Mouse (Mus musculus) layer of hippocampus, postnatal 10 days (tissue): ENCODE results near the gene Sema7a. TPM values are rescaled to one million over a fixed set of nuclear protein-coding genes. Genes with fewer than 3 reads are reported as not detected.
A peak's percentile ranks its signal among the peaks of the same experiment; 100 is the strongest.

Source experiments
- DNase-seq, 2 experiments: peaks; one replicate each; pipeline ENCODE4 v3.0.0; 2021; ENCODE audit warnings: low spot score in 2 of 2
- total RNA-seq, 2 experiments: library from RNA; stranded (reverse); gene quantifications; 2 replicates each; pipeline ENCODE4 v1.2.3; 2021

Gene Sema7a
- total RNA-seq, 2 experiments from 2014 or later = 100 to 104 TPM

DNA sequence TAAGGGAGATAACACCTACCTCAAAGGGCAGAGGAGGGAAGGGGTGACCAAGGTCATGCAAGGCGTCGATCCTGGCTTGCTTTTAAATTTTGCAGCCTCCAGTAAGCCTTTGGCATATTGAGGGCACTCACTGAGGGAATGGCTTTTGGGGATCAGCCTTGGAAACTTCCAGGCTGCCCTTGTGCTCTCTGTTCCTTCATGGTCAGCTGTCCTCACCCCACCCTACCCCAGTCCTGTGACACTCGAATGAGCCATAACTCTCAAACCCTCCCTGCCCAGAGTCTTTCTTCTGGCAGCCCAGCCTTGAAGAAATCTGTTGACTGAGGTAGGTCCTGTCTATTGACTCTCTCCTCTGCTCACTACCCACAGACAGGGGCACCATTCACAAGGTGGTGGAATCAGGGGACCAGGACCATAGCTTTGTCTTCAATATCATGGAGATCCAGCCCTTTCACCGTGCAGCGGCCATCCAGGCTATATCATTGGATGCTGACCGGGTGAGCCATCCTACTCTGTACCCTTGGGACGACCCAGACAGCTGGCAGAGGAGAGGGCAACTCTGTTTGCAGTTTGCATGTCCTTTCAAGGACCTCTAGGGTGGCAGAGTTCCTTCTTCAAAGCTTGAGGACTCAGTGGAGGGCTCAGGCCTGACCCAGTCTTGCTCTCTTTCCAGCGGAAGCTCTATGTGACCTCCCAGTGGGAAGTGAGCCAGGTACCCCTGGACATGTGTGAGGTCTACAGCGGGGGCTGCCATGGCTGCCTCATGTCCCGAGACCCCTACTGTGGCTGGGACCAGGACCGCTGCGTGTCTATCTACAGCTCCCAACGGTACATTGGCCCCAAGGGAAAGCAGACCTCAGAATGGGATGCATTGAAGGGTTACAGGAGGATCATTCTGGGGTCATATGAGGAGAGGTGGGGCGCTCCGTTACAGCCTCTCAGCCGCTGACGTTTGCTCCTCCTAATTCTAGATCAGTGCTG is 20.3 kb downstream of the Sema7a start:
- DNase-seq = no peak

DNA sequence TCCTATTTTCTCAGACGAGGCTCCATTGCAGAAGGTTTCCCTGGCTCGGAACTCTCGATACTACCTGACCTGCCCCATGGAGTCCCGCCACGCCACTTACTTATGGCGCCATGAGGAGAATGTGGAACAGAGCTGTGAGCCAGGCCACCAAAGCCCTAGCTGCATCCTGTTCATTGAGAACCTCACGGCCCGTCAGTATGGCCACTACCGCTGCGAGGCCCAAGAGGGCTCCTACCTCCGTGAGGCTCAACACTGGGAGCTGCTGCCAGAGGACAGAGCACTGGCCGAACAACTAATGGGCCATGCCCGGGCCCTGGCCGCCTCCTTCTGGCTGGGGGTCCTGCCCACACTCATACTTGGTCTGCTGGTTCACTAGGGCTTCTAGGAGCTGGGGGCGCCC is 21.3 kb downstream of the Sema7a start:
- DNase-seq = no peak

DNA sequence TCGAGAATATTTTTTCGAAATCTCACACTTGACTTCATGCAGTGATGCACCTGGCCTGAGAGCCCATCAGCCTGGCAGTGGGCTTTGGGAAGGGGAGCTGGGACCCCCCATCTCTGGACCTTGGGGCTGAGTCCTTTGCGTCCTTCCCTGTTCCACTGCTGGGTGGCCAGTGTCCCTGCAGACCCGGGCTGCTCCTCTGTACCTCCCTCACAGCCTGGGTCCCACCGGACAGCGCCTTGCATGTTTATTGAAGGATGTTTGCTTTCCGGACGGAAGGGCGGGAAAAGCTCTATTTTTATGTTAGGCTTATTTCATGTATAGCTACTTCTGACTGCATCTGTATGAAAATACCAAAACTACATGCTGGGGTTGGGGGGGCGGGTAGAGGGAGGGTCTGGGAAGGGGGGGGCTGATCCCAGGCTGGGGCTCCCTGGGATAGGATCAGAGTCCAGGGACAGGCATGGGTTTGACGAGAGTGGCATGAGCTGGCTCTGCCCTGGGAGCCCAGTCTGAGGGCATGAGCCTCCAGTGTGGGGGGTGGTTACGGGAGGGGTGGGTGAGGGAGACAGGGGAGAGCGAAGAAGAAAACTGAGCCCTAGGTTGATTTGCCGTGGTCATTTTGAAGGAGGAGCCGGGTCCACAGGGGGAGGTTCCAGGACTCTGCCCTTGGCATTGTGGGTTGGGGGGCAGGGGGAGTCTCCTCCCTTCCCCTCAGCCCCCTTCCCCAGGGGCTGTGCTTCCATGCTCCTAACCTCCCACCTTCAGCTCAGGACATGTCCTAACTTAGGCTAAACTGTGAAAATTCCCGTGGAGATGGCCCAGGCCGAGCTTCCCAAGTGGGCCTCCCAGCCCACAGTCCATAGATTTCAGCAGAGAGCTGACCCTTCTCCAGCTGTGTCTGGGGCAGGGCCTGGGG is 22.2 kb downstream of the Sema7a start:
- no peak for DNase-seq

DNA sequence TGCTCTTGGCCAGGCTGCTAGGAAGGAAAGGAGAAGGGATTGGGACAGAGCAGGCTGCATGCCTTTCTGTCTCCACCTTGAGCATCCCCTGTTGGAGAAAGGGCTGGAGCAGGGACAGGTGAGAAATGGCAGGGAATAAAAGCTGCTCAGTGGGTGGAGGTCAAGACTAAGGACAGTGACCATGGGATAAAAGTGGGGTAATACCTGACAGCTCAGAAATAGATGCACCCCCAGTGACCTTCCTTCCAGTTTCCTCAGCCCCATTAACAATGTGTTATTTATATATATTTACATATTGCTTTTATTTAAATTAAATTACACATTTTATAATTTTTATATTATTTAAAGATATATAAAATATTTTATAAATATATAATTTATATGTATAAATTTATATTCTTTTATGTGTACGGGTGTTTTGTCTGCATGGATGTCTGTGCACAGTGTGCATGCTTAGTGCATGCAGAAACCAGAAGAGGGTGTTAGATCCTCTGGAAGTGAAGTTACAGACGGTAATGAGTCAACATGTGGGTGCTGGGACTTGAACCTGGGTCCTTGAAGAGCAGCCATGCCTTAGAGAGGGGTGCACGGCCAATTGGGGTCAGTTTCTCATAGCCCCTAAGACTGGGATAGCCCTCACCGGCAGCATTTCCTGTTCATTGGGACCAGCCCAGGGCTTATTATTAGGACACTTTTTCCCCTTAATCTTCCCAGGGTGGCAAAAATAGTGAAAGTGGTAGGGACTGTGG is 23.5 kb downstream of the Sema7a start:
- DNase-seq = no peak

DNA sequence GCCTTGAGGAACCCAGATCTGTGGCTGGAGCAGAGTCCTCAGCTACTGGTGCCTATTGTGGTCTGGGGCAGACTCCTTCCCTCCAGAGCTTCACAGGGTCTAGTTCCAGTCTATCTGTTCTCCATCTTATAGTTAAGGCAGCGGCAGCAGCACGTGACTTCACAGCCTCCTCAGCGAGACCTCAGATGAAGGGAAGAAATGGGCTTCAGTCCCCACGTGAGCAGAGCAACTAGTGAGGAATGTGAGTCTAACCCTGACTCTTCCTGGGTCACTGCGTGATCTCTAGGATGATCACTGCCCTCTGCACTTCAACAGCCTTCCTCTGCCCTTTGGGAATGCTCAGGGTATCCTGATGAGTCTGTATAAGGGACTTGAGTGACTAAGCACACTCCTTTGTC is 24.1 kb downstream of the Sema7a start:
- DNase-seq = no peak

DNA sequence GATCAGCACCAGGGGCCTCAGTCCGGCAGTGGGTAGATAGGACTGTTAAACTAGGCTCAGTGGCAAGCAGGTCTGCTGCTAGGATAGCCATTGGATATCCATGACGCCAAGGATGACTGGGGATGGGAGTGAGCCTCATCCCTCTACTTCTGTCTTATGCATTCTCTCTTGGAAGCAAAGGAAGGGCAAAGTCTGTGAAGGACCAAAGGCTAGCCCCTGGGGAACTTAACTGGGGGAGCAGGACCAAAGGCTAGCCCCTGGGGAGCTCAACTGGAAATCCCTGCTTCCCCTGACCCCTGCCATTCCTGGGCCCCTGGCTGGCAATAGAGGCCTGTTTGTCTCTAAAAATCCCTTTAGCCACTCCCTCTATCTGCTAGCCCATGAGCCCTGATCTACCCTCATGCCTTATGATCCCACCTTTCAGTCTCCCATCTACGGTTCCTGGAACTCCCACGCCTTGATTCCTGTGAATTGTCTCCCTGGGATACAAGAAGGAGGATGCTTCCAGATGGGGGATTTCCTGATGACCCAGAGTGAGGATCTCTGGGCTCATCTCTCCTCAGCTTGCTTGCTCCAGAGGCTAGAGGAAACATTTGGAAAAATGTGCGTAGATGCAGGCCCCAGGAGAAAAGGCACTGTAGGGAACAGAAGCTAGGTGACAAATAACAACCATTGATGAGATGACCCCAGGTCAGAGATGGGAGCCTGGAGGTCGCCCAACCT is 24.8 kb downstream of the Sema7a start:
- DNase-seq = no peak

DNA sequence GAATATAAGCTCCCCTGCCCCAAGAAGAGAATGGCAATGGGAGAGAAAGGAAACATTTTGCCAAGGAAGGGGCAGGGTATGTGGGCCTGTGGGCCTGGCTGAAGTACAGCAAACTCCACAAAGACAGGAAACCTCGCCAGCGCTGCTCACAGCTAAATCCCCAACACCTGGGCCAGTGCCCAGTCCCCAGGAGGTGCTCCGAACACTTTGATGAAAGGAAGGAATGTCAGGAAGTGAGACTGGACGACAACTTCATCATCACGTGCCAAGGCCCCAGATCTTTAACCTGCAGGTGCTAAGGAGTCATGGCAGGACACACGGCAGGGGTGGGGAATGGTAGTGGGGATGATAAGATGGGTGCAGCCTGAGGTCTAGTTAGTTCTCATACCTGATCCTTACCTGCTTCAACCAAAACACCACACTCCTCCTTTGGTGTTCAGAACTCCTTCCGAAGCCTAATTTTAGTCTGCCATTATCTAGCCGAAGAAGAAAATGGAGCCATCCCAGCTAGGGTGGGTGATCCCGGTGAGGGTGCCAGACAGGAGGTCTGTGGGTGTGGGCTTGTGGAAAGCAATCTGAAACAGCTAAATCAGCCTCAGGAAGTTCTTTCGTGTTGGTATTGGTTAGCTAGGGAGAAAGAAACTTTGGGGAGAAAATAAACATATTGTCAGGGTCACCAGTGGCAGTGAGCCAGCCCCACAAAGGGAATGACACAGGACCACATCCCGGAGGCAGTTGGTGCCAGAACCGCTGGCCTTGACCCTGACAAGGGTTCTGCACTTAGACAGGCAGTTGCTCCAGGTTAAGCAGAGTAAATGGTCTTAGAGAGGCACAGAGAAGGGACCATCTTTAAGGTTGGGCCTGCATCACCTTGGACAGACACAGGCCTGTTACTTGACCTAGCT is 25.6 kb downstream of the Sema7a start:
- no peak for DNase-seq

DNA sequence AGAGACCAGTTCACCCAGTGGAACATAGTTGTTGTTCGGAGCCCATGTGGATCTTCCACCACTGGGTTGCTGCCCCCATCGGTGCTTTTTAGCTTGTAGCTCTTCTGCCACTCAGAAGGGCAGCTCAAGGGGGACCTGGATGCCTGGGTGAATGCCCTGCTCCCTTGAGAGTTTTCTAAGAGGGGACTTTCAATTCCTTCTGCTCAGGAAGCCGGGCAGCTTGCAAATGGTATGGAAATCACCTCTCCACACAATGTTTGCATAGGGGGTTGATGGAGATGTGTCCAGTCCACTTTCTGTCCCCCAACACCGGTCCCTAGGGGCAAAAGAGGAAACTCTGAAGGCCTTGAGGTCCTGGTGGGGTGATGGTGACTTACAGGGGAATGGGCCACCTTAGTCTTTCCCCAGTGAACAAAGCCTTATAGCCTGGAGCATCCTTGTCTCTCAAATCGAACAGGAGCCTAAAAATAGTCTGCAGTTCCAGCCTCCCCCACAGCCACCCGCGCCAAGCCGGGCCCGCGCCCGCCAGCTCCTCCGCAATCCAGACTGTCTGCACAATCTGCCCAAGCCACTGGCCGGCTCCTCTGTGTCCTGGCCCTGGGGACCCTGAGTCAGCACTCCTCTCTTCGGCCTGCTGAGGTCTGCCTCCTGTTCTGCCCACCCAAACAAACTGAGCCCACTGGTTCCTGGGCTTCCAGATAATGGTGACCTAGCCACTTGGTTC is 27.5 kb downstream of the Sema7a start:
- peak; percentile 64 to 72 for DNase-seq

DNA sequence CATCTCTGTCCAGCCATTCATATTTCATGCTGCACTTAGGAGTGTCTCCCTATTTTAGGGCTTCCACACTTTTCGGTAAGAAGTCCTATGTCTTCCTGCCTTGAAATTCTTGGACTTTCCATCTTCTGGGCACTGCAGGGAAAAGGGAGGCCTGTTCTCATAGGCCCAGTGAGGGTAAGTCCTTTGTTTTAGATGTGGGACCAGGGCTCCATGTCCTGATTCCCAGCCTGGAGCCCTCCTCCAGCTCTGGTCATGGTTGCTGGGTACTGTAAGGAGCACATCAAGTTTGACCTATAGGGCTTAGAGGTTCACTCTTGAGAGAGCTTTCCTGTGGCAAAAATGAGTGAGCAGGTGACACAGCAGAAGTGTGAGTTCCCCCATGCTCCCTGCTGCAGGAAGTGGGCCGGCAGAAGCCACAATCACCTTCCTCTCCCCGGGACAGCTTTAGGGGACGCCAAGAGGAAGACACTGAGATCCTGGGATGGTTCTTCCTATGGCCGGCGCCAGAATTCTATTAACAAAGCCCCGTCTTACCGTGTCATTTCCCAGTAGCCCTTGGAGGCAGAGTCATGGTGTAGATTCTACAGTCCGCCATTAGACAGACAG is 28.4 kb downstream of the Sema7a start:
- DNase-seq = no peak

DNA sequence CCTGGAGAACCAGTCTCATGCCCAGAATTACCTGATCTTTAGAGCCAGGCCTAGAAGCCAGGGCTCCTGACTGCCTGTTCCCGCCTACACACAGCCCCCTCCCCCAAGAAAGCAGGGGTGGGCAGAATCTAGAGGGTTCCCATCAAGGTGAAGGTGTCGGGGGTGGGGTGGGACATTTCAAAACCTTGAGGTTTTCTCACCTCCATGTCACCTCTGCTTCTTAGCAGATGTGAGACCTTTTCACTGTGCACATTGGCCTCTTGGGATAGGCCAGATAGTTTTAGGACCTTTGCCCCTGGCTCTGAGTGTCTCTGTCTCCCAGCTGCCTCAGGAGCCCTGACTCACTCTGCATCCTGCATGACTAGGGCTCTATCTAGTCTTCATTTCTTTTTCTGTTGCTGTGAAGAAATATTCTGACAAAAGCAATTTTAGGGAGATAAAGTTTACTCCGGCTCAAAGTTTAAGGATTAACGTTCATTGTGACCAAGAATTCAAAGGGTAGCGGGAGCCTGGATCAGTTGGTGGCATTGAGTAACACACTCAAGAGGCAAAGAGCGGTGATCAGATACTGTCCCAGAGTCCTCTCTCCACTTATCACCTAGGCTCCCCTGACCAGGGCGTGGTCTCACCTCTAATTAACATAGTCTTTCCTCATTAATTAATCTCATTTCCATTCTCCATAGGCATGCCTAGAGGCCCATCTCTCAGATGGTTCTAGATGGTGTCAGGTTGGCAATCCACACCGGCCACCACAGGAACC is 29.1 kb downstream of the Sema7a start:
- no peak for DNase-seq

DNA sequence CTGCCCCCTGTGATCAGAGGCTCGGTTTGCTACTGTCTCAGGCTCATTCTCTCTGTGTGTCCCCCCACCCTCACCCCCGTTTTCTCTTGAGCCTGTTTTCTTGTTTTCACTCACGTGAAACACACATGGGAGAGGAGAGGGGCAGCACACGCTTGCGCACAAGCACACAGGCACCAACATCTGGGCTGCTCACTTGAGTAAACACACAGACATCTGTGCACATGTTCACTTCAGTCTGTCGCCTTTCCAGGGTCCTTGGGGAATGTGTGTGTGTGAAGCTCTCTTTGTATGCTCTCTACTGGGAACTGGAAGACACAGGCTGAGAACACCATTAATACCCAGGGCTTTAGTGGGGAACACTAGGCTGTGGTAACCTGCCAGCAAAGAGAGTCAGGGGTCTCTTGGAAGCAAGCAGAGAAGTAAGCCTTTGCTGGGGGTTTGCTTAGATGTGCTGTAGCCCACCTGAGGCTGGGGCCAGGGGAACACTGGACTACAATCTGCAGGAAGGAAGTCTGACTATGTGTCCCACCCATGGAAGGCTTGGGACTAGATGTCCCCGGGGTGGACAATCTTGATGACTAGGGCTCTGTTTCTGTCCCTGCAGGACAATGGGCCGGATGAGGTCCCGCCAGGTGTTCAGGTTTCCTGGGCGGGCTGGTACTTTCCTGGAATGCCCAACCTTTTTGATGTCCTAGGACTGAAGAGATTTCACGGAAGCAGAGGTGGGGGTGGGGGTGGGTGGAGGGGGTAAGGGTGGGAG is 30.0 kb downstream of the Sema7a start:
- DNase-seq = no peak

DNA sequence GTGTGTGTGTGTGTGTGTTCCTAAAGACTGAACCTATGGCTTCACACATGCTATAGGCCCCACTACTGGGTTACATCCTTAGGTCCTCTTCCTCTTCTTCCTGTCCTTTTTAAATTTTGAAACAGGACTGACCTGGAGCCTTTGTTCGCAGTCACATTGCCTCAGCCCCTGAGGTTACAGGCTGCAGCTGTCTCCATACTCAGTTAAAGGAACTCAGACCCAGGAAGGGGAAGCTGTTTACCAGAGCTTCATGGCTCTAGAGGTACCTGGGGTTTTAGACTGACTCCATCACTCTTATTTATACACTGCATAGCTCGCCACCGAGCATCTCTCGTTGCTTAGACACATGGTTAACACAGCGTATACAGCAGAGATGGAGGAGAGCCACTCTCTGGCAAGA is 31.5 kb downstream of the Sema7a start:
- DNase-seq = no peak

DNA sequence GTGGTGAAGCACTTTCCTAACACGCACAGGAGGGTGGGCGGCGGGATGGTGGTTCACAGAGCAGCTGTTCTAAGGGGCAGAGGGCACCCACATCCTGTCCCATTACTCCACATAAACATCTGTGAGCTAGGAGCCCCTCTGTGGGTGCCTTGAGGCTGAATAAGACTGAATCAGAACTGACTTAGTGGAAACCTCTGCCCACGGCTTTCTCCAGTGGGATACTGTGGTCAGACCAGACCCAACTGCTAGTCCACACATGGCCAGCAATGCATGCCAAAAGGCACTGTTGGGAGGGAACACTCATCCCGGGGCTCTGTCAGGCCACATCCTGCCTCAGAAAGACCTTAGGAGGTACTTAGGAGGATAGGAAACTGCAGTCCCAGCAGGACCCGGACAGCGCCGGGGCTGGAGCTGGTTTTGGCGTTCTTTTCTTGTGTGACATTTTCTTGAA is 32.3 kb downstream of the Sema7a start:
- no peak for DNase-seq

DNA sequence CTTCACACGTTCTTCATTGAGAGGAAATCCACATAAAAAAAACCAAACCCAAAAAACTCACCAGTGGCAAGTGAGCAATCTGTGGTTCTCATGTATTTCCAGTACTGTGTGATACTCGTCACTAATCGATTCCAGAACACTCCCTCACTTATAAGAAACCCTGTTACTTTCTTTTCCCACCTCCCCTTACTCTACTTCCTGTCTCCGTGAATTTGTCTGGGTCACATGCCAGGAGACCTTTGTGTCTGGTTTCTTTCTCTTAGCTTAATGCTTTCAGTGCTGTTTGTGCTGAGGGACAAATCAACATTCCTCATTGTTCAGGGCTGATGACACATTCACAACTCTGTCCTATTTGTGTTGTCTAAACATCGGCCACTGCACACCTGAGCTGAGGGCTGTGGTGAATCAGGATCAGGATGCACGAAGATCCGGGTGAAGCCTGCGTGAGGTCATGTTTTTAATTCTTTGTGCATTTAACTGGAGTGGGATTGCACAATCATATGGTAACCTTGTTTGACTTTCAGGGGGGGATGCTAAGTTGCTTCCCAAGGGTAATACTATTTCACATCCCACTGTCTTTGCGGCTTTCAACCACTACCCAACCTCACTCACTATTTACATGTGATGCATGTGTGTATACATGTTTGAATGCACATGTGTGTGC is 33.0 kb downstream of the Sema7a start:
- no peak for DNase-seq

DNA sequence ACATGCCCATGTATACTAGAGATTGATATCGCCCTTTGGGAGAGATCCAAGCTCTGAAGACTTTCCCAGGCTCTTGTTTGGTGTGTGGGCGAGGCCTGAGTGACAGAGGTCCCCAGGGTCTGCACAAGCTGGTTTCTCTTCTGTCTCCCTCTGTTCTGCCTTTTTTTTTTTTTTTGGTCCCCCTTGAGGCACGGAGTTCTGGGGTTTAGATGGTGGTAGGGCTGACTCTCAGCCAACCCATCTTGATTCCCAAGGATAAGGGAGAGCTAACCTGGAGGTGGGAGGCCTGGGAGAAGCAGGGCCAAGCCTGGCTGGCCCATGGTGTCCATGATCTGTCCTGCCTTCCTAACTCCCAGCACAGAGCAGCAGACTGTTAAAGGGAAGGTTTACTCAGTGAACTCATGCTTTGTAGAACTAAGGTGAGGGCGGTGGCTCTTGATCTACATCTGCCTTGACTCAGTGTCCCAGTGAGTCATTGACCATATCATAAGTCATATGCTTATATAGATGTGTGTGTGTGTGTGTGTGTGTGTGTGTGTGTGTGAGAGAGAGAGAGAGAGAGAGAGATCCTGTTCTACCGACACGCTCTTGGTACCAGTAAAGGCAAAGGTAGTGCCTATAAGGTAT is 33.6 kb downstream of the Sema7a start:
- DNase-seq = no peak

DNA sequence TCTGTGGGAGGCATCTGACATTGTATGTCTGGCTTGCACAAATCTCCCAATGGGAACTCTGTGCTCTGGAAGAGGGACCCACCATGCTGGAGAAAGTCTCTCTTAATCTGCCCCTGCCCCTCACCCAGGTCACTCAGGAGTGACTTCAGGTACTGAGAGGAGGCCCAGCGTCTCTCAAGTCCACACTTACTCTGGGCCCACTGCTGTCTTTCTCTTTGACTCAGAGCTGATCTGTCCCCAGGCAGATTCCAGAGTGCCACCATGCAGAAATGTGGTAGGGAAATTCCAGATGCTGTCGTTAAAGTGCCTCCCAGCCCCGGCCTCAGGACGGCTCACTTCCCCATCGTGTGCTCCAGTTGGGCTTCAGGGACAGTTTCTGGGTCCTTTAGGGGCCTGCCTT is 34.3 kb downstream of the Sema7a start:
- DNase-seq = no peak
